Mouse (Mus musculus) 3T3-L1 (cell line): ENCODE data around the gene Fgf14.
"Not testable (repeated sequence)": the region's sequence is repeated elsewhere in the genome, so short reads cannot be mapped to it uniquely, and the experiment has no call there.

Experiments
- DNase-seq: peaks from one replicate; pipeline ENCODE4 v3.0.0-alpha.2; 2015; ENCODE audit warnings: low read depth, low spot score

Gene Fgf14

DNA sequence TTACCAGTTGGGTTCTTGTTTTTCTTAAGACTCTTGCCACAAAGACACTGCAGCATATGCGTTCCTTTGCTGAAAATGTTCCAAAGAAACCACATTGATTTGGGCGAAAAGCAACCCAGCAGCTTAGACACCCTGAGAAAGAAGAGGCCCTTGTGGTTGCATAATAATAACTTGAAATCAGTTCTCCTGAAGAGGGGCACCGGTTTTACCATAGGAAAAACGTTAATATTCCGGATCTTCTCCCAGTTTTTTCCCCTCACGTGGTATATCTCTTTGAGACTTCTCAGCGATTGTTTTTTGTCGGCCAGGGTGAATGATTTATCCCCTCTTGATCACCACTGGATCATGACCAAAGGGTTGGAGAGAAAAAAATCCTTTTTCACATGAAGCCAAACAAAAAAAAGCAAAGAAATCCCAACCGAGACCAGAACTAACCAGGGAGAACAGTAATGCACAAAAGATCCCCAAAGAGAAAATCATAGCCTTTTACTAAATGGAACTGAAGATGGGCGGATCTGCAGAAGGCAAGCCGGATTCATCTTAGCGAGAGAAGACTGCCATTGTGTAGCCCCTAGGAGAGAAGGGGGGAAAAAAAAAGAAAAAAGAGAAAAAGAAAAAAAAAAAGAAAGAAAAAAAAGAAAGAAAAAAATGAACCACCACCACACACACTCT is at the start of gene Fgf14:
TSS of gene Fgf14 (minus strand) at position 622 of the 672 bp plus-strand sequence.
- no peak for DNase-seq

DNA sequence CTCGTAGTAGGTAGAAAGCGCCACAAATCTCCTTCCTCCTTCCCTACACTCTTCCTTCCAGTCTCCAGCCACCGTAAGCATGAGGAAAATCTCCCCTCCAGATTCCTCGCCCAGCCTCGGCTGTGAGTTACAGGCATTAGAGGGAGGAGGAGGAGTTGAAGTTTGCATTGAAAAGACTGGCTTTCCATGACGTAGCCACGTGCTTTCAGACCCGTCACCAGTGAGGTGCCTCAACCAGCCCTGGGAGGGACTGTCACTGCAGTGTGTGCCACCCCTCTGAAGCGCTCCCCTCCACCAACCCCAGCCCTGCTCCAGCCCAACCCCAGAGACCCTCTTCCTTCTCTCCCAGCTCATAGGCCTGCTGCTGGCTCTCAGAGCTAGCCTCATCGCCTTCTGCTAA is 452 bp upstream of the Fgf14 start:
- DNase-seq = no peak

DNA sequence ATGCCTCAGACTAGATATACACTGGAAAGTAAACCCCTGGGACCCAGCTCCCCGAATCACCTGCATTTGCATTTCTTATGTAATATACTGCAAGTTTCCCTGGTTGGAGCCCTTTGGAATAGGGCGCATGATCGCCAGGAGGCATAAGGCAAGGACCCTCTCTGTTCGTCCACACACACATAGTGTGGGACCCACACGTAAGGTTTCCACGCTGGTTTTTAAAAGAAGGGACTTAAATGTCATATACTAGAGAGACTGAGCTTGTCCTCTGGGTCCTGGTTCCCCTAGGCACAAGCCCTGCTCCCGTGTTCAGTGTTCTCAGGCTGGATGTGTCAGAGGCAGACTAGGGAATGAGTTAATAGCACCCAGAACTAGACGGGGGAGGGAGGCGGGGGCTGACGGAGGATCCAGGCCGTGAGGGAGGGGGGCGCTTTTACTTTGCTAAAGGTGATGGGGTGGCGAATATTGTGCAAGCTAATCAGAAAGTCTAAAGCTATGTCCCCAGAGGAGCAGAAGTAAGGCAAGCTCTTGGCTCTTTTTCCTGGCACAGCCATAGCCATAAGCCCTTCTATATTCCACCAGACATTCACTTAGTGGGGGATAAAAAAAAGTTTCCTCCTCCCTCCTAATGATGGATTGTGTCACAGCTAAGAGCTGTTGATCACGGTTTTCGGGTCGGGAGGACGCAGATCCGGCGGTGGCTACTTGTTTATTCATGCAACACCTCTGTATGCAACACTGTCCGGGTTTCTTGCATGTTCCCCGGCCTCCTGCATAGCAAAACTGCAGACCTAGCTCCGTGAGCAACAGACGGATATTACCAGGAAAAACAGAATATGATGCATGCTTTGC is 1.0 kb downstream of the Fgf14 start:
- no peak for DNase-seq

DNA sequence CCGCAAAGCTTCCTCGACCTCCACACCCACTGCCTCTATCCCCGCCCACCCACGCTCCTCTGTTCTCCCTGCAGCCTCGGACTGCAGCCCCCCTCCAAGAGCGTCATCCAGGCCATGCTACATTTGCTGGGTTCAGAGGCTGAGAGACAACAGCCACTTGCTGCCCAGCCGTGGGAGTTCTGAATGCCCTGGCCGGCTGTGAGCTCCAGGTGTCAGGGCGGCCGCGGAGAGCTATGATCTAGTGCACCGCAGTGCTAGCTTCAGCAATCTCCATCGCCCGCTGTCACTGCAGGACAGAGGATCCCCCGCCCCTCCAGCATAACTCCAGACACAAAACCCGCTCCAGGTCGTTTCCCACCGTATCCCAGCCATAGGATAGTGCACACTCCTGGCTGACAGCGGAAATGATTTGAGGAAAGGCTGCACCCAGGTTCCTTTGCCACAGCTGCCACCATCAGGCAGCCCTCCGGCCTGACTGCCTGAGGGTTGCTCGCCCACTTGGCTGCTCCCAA is 1.7 kb downstream of the Fgf14 start:
- no peak for DNase-seq

DNA sequence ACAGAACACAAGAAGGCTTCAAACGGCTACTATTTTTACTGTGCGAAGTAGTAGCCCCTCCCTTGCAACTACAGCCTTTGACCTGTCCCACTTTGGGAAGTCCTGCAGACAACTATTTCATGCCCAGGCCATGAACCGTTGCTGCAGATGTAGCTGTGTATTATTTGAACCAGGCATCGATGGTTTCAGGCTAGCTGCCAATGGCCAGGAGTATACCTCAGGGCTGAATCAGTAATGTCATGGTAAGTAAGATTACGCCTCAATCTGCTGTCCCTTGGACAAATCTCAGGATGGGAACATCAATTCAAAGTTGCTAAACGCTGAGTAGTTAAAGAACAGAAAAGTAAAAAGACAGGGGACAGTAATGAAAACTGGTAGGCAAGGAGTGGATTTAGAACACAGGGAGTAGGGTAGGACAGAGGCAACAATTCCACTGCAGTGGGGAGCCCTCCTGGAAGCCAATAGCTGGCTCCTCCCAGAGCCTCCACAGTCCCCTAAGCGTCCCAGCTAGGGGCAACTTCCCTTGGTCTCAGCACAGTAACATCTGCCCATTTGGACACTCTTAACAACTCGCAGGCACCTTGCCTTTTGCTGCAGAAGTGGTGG is 2.3 kb downstream of the Fgf14 start:
- no peak for DNase-seq

DNA sequence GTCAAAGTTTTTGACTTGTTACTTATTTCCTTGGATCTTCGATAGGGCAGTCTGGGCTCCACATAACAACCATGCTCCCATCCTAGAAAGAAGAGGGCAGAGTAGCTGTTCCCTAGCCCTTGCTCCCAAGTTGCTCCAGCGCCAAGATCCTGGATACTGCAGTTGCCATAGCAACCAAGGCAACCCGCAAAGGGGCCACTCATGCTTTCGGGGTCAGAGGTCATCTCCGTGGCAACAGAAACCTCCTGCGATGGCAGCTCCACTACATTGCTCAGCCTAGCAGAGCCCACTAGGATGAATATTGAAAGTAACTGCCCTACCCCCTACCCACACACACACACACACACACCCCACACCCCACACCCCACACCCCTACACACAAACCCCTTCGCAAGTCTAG is 7.2 kb downstream of the Fgf14 start:
- DNase-seq = no peak

DNA sequence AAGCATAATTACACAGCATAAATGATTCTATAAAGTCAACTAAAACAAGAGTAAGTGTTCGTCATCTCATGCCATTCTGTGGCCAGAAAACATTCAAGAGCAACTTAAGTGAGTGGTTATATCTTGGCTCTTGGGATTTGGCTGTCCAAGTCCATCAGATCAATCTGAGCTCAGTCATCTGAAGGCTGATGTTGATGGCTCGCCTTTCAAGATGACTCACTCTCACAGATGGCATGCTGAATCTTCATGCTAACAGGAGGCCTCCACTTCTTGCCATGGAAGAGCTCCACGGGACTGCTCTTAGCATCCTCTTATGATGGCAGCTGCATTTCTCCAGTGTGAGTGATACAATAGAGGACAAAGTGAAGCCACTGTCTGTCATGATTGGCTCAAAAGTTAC is 34.1 kb downstream of the Fgf14 start:
- DNase-seq = no peak

DNA sequence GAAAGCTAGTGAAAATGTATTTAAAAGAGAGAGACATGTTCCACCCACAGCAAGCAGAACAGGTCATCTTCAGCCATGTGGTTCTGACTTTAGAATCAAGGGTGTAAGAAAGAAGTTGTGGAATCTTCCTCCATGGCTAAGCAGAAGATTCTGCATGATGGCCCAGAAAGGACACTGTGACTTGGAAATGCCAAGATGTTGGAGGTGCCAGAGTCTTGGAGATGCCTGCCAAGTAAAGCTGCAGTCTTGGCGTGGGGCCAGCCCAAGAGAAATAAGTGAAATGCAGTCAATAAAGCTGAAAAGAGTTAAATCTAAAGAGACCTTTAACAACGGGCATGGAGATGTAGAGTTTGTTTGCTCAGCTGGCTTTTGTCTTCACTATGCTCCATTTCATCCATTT is 42.0 kb downstream of the Fgf14 start:
- DNase-seq = no peak

DNA sequence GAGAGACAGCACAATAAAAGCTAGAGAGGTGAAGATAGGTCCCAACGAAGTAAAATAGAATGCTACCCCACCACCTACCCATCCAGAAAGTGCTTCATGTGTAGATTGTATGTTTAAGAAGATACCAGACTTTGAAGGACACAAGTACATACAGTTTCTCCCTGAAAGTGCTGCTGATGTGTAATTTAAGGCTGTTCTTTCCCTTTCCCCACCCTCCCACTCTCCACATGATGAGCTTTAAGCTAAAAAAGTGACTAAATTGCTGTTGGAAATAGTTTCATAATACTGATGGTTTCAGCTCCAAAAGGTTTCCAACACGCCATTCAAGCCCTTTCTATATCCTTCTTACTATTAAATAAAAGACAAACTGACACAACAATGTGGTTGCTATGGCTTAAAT is 63.5 kb downstream of the Fgf14 start:
- DNase-seq = no peak

DNA sequence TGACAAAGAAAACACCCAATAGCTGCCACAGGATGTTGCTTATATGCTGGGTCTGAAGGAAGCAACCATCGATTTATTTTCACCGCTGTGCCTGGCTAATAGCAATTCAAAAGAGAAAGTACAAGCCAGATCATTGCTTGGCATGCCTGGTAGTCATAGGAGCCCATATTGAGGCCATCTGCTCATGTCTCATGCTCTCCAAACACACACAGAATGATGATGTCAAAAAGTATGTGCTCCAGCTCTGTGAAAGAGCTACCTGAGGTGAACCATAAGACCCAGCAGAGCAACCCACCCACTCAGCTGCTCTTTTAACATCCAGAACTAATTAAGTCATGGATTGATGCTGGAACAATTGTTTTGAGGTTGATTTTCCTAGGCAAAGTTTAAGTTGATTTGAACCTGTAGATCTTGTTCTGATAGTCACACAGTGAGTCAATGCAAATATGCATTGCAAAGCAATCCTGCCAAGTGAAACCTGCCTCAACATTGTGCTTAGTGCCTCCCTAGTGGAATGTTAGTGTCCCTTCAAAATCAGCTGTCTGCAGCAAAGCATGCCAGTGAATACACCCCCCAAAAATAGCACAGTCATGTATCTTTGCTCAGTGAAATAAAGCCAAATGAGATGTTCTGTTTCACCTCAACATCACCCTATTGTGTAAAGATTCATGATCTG is 70.8 kb downstream of the Fgf14 start:
- no peak for DNase-seq

DNA sequence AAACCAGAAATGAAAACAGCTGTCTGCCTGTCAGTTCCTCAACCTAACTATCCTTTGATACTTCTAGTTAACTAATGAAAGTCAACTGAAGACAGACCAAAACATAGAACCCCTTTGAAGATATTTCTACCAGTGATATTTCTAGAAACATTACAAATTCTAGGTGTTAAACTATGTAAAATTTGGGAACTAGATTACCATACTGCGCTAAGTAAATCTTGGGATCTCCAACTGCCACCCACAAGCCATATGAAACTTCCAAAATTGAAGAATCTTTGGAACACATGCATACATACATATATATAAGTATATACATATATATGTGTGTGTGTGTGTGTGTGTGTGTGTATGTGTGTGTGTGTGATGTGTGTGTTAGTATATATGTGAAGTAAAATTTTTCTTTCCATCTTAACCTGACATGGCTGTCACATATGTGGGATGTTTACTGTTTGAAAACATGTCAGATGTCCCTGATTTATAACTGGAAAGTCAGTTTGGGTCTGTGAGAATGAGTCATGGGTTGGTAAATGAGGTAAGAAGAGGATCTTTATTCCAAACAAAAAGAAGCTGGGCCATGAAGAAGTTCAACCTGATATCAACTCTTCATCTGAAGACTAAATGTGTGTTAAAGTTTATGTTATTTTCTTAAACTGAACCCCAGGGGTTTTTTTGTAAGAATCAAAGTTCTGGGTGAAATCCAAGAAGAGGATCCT is 71.7 kb downstream of the Fgf14 start:
- DNase-seq = no peak

DNA sequence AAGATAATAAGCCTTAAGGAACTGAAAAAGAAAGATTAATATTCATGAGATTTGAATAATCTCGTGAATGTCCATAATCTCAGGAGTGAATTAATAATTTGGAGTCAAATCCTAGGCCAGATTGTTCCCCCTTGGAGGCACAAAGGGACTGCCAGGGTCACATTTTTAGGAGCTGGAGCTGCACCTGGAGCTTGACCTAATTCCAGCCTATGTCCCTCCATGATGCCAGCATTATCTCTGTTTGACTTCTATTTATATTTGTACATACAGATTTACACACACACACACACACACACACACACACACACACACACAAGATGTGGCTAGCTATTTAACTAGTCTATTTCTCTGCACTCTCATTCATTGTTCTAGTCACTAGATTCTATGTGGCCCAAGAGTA is 100.4 kb downstream of the Fgf14 start:
- DNase-seq = no peak

DNA sequence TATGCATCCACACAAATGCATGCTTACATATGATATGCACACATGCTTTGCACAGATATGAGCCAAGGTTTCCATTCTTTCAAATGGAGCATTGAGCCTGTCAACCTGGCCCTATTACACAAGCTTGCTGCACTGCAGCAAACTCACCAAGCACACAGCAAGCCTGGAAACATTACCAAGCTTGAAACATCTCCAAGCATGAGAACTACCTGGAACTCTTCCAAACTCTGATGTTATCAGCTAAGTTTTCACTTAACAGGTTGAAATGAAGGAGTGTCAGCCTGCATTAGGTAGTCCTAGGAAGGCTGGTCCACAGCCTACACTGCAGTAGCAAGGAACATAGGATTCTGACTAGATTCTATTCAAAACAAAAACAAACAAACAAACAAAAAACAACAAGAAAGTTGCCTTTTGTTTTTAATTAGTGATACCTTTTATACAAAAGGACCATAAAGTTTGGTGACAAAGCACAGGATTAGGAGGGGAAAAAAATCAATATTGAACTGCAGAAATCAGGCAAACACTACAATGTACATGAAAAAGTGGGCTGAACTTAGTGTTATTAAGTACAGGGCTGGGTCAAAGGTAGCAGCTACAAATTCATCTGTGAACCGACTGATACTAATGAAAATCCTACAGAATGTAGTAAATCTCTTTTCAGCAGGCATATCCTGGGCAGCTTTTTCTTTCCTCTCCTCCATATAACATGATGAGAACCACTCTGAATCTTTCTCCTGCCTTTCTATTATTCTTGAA is 101.6 kb downstream of the Fgf14 start:
- no peak for DNase-seq

DNA sequence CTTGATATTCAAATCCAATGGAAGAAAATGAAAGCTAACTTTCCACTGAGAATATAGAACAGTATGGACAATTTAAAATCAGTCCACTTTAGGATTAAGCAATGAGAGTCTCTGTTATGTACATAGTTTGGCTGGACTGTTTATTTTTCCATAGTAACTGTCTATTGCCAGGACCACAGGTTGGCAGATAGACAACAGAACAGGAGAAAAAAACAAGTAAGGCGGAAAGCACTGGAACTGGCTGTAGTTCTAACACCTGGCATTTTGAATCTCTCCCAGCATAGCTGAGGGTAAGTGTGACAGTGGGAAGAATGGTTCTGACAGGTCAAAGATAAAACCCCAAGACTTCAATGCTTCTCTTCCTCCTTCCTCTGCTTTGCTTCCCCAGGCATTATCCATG is 110.5 kb downstream of the Fgf14 start:
- DNase-seq = no peak

DNA sequence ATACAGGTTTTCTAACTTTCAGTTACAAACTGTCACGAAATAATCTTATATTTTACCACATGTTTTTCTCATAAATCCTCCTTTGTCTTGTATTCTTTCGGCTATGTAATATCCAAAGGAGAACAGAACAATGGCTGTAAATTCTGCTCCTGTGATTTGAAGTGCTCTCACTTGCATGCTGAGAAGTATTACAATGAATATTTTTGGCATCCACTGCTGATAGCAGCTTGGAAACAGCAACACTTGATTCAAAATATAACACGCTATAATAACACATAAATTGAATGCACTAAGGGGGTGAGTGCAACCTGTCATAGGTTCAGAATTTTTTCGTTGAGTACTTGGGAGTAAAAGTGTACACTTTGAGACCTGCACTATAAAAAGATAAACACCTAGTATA is 115.4 kb downstream of the Fgf14 start:
- DNase-seq = no peak

DNA sequence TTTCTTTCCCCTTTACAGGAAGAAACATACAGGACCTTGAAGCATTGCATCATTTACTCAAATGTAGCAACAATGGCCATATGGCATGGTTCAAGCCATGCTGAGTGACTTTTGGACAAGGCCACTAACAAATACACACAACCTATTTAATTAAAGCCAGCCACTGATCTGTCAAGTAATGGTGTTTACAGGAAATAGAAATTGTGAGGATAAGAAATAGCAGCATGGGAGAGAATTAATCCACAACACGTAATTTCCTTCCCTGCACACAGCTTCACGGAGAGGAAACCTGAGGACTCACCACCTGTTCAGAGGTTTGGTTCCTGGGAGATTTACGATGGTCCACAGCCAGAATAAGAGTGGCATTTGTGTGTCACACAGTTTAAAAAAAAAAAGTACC is 140.8 kb downstream of the Fgf14 start:
- no peak for DNase-seq

DNA sequence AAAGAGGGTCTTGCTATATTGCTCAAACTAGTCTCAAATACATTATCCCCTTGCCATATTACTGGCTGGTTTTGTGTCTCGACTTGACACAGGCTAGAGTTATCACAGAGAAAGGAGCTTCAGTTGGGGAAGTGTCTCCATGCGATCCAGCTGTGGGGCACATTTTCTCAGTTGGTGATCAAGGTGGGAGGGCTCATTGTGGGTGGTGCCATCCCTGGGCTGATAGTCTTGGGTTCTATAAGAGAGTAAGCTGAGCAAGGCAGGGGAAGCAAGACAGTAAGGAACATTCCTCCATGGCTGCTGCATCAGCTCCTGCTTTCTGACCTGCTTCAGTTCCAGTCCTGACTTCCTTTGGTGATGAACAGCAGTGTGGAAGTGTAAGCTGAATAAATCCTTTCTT is 141.6 kb downstream of the Fgf14 start:
- not testable (repeated sequence) for DNase-seq

DNA sequence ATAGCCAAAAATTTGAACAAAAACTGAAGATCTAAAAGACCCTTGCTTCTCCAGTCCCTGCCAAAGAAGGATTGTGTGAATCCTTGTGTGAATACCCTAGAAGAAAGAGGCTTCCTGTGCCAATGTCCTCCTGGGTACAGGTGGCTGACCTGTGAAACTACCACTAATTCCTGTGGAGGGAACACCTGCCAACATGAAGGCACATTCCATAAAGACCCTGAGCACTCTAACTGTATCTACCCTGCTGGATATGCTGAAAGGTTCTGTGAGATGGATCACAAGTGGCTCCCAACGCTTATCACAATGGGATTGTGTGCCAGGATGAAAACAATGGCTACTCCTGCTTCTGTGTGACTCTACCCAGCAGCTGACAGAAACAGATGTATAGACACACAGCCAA is 144.9 kb downstream of the Fgf14 start:
- no peak for DNase-seq

DNA sequence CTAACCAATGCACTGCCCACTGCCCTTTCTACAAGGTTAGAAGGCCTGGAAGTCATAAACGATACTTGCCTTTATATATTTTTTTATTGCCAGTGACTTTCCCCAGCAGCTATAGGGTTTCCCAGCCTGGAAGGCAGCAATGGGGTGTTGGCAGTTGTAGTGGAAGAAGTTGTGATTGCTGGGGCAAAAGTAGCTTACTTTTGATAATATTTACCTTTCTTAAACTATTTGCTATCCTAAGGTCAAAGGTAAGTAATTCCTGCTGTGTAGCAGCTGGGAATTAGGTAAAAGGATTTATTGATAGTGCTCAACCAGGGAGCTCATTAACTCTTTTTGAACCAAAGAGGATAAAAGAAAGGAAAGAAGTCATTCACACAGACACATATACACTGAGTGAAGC is 164.9 kb downstream of the Fgf14 start:
- DNase-seq = no peak

DNA sequence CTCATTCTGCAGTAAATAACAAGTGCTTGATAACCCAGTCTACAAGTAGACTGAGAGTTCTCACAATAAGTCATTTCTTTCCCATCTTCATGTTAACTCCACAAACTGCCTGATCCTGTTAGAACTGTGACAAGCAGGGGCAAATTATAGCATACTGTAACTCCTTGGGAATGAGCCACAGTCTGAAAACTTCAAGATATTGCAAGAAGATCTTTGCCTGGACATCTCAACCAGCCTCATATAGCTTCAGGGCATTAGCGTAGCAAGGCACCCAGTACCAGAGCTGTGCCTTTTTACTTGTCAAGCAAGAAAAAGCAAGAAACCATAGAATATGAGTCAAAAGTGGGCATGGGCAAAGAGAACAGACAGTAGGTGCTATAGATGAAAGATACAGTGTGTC is 188.0 kb downstream of the Fgf14 start:
- no peak for DNase-seq

DNA sequence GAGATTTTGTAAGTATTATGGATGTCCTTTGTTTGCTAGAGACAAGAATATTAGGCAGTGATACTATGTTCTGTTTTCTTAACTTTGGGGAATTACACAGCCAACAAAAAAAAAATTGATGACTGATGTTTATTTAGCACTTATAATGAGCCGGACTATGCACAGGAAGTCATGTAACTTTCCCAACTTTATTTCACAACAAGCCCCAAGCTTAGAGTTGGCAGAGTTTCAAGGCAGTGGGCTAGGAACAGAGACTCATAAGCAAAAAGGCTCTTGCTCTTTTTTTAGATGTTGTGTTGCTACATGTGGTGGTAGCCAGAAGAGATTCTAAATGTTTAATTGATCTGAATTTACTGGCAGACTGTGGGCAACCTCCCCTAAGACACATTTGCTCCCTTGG is 191.7 kb downstream of the Fgf14 start:
- no peak for DNase-seq
